Mouse (Mus musculus): ENCODE measurements around the gene Ipo4. TPM values are rescaled to one million over a fixed set of nuclear protein-coding genes. Genes with fewer than 3 reads are reported as not detected.
A peak's percentile ranks its signal among the peaks of the same experiment; 100 is the strongest.

Ipo4 gene
- polyA plus RNA-seq, 1 experiment from 2014 or later: 95.6 TPM

- H3K27me3 ChIP-seq: peaks cover 8% of the 10 kb centered on the region; the same call in 1 of the 2 replicates
- H3K4me2 ChIP-seq: peak overlapping the region; percentile 87
- peaks cover 10% of the 10 kb centered on the region for H3K4me1 ChIP-seq
- H3K9me3 ChIP-seq: no peaks in the 10 kb centered on the region
- no peak overlapping the region for H3K27ac ChIP-seq
- H3K36me3 ChIP-seq: peaks cover 25% of the 10 kb centered on the region
- ATAC-seq (ENCODE audit: borderline replicate concordance, extremely low read depth, low FRiP score, low TSS enrichment): no peak
- 38% methylated on average over 5 of the region's 5 CpGs for WGBS
- 0 out of 2 replicates have a peak overlapping the region, but pooled peaks have one; percentile 45 for H3K9ac ChIP-seq
- H3K4me3 ChIP-seq: peak overlapping the region; percentile 46
Measured at GRCm38 (mm10) chr14:55584303-55584701, 51.5 kb downstream of the Ipo4 start.

DNA sequence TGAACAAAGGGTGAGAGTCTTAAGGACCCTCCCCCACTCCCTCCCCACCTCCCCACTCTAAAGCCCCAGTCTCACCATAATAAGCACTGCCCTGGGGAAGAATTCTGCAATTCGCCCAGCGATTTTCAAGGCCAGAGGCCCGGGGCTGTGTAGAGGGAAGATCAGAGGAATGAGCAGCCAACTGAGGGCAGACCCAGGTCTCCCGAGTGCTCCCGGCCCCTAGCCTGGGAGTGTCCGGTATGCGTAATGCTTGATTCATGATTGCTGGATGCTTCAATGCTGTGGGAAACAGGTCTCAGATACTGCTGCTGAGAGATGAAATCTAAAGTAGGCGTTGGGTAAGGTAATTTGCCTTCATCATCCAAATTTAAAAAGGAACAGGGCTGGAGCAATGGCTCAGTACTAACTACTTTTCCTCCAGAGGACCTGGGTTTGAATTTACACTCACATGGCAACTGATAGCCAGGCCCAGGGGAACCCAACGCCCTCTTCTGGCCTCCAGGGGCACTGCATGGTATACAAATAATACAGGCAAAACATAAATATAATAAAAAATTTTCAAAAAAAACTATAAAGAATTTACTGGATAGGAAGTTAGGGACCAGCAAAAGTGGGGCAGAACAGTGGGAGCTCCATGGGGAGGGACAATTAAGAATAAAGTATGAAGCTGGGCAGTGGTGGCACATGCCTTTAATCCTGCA, 53.6 kb downstream of the Ipo4 start:
- 74% methylated on average over 9 of the region's 9 CpGs for WGBS

GRCm38 (mm10) chr14:55580731-55581130, 55.0 kb downstream of the Ipo4 start:
- no peak for ATAC-seq (ENCODE audit: borderline replicate concordance, extremely low read depth, low FRiP score, low TSS enrichment)
- H3K36me3 ChIP-seq: peaks cover 16% of the 10 kb centered on the region
- H3K9ac ChIP-seq: no peak overlapping the region
- no peak overlapping the region for H3K4me3 ChIP-seq
- H3K27ac ChIP-seq: no peak overlapping the region
- 93% methylated on average over 16 of the region's 16 CpGs for WGBS
- peaks cover 8% of the 10 kb centered on the region; the same call in 1 of the 2 replicates for H3K27me3 ChIP-seq
- H3K9me3 ChIP-seq: no peaks in the 10 kb centered on the region
- H3K4me2 ChIP-seq: no peak overlapping the region
- H3K4me1 ChIP-seq: peaks cover 33% of the 10 kb centered on the region

More for the DNA sequence above, 53.6 kb downstream of the Ipo4 start:
- H3K4me3 ChIP-seq: no peak overlapping the region
- H3K9me3 ChIP-seq: no peaks in the 10 kb centered on the region
- no peak for ATAC-seq (ENCODE audit: borderline replicate concordance, extremely low read depth, low FRiP score, low TSS enrichment)
- no peak overlapping the region for H3K4me2 ChIP-seq
- H3K9ac ChIP-seq: no peak overlapping the region
- H3K36me3 ChIP-seq: peaks cover 18% of the 10 kb centered on the region
- no peak overlapping the region for H3K27ac ChIP-seq
- peaks cover 23% of the 10 kb centered on the region for H3K4me1 ChIP-seq
- peaks cover 8% of the 10 kb centered on the region; the same call in 1 of the 2 replicates for H3K27me3 ChIP-seq

DNA sequence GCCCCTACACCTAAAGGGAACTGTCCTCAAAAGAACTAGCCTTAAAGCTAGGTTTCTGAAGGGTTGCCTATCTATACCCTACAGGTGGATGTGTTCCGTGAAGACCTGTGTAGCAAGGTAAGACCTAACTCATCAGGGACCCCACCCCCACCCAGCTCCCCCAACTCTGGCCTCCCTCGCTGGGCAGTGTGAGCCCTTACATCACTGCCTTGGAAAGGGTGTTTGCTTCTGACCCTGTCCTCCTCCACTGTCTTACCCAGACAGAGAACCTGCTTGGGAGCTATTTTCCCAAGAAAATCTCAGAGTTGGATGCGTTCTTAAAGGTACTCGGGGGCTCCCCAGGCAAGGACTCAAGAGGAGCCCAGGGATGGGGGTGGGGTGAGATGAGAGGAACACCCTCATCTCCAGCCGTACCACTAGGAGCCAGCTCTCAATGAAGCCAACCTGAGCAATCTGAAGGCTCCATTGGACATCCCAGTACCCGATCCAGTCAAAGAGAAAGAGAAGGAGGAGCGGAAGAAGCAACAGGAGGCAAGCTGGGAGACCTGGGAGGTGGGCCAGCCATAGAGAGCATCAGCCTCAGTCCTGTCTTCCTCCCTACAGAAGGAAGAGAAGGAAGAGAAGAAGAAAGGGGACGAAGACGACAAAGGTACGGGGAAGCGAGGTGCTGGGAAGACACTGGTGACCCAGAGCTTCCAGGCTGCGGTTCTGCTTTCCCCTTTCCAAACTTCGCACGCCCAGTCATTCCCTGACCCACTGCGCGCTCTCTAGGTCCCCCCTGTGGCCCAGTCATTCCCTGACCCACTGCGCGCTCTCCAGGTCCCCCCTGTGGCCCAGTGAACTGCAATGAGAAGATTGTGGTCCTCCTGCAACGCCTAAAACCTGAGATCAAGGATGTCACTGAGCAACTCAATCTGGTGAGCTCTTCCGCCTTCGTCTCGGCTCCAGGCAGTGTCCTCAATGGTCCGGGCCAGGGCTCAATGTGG, 56.0 kb downstream of the Ipo4 start:
- Histone ChIP-seq H3K36me3 (peaks cover 16% of the 10 kb centered on the region), H3K4me2 (no peak overlapping the region; the same call in 1 of the 2 replicates), H3K27ac (no peak overlapping the region), H3K27me3 (peaks cover 6% of the 10 kb centered on the region; the same call in 1 of the 2 replicates), H3K4me3 (no peak overlapping the region), H3K9me3 (no peaks in the 10 kb centered on the region), H3K9ac (no peak overlapping the region), H3K4me1 (peaks cover 34% of the 10 kb centered on the region)
- ATAC-seq (ENCODE audit: borderline replicate concordance, extremely low read depth, low FRiP score, low TSS enrichment): no peak
- WGBS: 84% methylated on average over 23 of the region's 23 CpGs

DNA sequence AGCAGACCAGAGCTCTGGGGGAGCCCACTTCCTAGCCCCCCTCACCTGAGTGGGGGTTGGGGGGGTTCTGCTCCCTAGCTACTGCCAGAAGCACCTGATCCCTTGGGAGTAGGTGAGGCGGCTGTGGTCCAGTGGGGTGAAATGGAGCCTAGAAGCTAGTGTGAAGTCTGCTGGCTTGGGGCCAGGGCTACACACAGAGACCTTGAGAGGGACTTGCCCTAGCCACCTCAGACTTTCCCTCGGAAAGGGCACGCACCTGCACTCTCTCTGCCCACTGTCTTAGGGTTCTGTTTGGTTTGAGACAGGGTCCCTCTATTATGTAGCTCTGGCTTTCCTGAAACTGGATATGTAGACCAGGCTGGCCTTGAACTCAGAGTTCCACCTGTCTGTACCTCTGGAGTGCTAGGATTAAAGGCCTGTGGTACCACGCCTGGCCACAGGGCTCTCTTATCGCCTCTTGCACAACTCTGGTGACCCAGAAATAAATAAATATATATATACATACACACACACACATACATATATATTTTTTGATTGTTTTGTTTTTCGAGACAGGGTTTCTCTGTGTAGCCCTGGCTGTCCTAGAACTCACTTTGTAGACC, 57.0 kb downstream of the Ipo4 start:
- peak overlapping the region; percentile 90 for H3K27ac ChIP-seq
- 18% methylated on average over 6 of the region's 6 CpGs for whole genome bisulfite sequencing
- peak; percentile 6; the same call in 1 of the 2 replicates for ATAC-seq (ENCODE audit: borderline replicate concordance, extremely low read depth, low FRiP score, low TSS enrichment)

DNA sequence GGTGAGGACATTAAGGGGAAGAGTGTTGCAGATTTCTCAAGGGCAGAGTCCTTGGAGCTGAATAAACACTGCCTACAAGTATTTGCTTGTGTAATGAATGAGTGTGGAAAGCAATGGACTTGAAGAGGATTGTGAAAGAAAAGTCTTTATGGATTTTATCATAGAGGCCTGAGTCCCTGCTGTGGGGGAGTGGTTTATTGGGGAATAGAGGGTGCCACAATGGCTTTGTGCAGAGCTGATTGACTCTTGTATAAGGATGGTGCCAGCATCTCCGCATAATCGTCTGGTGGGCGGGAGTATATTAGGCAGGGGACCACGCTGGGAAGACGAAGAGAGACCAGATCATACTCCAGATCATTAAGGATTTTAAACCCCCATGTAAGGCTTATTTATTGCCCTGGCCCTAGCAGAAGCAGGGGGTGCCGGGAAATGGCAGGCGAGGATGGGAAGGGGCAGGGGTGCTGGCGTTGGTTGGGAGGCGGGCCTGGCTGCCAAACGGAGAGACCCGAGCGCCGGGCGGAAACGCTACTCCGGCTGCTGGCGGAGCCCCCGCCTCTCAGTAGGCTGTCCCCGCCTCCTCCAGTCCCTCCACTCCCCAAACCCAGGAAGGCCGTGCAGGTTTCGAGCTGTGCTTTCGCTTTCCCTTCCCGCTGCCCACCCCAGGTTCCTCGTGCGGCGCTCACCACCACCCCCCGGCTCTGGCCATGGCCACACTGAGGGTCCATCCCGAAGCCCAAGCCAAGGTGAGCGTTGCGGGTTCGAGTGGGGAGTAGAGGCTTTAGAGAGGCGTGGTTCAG, 57.7 kb downstream of the Ipo4 start, which contains the start of gene Psme1:
Gene Psme1, plus strand, starts transcription at position 253 of the 797 bp plus-strand sequence.
- Histone ChIP-seq H3K9ac (peak within 1 kb of the TSS; percentile 74), H3K4me3 (peak within 1 kb of the TSS; percentile 79), H3K4me2 (peak within 1 kb of the TSS; percentile 85), H3K9me3 (no peaks in the 10 kb centered on the region), H3K4me1 (peaks cover 30% of the 10 kb centered on the region), H3K27ac (peak within 1 kb of the TSS; percentile 90), H3K27me3 (no peaks in the 10 kb centered on the region), H3K36me3 (peaks cover 16% of the 10 kb centered on the region)
- peak; percentile 93 for ATAC-seq (ENCODE audit: borderline replicate concordance, extremely low read depth, low FRiP score, low TSS enrichment)
- under 1% methylated on average over 32 of the region's 32 CpGs for WGBS

More for the DNA sequence above, 57.0 kb downstream of the Ipo4 start:
- H3K9me3 ChIP-seq: no peaks in the 10 kb centered on the region
- H3K4me2 ChIP-seq: peak overlapping the region; percentile 85
- no peaks in the 10 kb centered on the region for H3K27me3 ChIP-seq
- H3K4me3 ChIP-seq: peak overlapping the region; percentile 79
- H3K36me3 ChIP-seq: peaks cover 16% of the 10 kb centered on the region
- H3K9ac ChIP-seq: peak overlapping the region; percentile 74
- peaks cover 30% of the 10 kb centered on the region for H3K4me1 ChIP-seq

- WGBS: 70% methylated on average over 13 of the region's 16 CpGs
- Histone ChIP-seq H3K9ac (no peak overlapping the region), H3K4me2 (no peak overlapping the region), H3K27ac (peak overlapping the region; percentile 11; the same call in 1 of the 2 replicates), H3K4me1 (peaks cover 30% of the 10 kb centered on the region), H3K9me3 (no peaks in the 10 kb centered on the region), H3K4me3 (no peak overlapping the region), H3K36me3 (peaks cover 7% of the 10 kb centered on the region), H3K27me3 (no peaks in the 10 kb centered on the region)
- no peak for ATAC-seq (ENCODE audit: borderline replicate concordance, extremely low read depth, low FRiP score, low TSS enrichment)
Measured at GRCm38 (mm10) chr14:55576376-55576775, 59.4 kb downstream of the Ipo4 start.

DNA sequence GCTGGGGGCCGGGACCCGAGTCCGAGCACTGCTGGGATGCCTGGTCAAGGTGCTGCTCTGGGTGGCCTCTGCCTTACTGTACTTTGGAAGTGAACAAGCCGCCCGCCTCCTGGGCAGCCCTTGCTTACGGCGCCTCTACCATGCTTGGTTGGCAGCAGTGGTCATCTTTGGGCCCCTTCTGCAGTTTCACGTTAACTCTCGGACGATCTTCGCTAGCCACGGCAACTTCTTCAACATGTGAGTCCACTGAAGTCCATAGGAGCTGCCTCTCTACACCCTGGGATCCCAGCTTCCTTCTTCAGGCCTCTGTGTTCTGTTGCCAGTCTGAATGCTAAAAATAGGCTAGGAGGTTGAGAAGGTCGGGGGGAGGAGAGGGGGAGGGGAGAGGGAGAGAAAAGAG, 60.0 kb downstream of the Ipo4 start:
- H3K4me2 ChIP-seq: no peak overlapping the region; the same call in 1 of the 2 replicates
- H3K9ac ChIP-seq: no peak overlapping the region
- H3K4me1 ChIP-seq: peaks cover 30% of the 10 kb centered on the region
- no peak for ATAC-seq (ENCODE audit: borderline replicate concordance, extremely low read depth, low FRiP score, low TSS enrichment)
- 60% methylated on average over 13 of the region's 13 CpGs for WGBS
- no peak overlapping the region for H3K27ac ChIP-seq
- H3K4me3 ChIP-seq: no peak overlapping the region
- H3K27me3 ChIP-seq: no peaks in the 10 kb centered on the region
- no peaks in the 10 kb centered on the region for H3K9me3 ChIP-seq
- peaks cover 3% of the 10 kb centered on the region; the same call in 1 of the 2 replicates for H3K36me3 ChIP-seq
